Mouse (Mus musculus) right cerebral cortex, postnatal 25 days (tissue): ENCODE data around the gene Fbxl16.

Experiments
- DNase-seq: peaks from one replicate; pipeline ENCODE4 v3.0.0; 2022

The Fbxl16 gene

DNA sequence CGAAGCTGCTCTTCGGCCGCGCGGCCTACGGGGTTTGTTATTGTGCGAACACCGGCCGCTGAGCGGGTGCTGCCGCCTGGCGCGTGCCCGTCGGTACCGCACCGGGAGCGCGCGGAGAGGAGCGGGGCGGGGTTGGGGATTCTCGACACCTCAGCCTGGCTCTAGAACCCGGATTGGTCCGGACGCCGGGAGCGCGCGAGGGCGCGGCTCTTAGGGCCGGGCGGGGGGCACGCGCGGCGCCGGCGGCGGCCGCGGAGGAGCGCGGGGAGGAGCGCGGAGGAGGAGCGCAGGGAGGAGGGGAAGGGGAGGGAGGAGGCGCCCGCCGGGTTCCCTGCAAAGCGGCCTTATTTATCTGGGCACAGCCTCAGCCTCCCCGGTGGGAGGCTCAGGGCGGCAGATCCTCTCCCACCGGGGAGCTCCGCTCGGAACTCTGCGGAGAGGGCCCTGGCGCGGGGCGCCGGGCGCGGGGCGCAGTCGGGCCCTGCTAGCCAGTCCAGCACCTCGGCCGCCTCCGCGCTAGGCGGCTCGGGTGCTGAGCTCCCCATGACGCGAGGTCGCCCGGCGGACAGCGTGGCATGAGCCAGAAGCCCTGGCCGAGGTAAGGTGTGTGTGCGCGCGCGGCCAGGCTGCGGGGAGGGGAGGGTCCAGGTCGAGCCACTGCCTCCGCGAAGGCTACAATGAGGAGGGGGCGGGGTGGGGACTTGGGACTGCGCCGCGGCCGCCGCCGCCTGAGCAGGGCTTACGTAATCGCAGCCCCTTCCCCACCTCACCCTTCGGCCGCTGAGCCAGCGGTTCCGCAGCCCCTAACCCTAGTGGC is at the start of gene Fbxl16:
TSS of gene Fbxl16 (plus strand) at position 297 of the 817 bp plus-strand sequence.
- DNase-seq, result peak; percentile 94

- no peak for DNase-seq
Observed at GRCm38 (mm10) chr17:25760148-25760547, 48.7 kb upstream of the Fbxl16 start.

DNA sequence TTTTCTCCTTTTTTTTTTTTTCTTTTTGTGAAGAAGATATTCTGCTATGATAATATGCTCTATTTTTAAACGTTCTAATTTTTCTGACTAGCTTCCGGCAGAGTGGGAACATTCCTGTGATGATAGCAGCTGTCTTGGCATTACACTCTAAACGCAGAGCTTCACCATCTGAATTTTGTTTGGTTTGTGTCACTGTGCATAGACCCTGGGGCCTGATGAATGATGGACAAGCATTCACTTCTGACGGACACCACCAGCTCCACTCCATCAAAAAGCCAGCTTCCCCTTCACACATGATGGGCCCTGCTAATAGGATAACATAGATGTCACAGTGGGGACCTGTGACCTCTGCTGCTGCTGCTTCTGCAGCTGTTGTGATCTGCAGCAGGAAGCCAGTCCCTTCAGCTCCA is 47.3 kb upstream of the Fbxl16 start:
- no peak for DNase-seq

DNA sequence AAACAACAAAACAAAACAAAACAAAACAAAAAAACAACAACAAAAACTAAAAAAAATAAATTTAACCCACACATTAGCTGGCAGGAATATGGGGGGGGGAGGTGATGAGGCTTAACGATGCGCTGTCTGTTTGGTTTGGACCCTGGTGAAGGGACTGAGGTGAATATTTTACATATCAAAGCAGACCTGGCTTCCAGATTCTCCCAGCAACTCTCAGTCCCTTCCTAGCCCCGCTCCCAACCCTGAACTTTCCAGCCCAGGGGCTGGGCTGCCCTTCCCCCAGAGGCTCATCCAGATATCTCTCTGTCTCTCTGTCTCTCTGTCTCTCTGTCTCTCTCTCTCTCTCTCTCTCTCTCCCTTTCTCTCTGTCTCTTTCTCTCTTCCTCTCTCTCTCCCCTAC is 46.3 kb upstream of the Fbxl16 start:
- DNase-seq, result no peak

GRCm38 (mm10) chr17:25765886-25766285 is 43.0 kb upstream of the Fbxl16 start:
- no peak for DNase-seq

DNA sequence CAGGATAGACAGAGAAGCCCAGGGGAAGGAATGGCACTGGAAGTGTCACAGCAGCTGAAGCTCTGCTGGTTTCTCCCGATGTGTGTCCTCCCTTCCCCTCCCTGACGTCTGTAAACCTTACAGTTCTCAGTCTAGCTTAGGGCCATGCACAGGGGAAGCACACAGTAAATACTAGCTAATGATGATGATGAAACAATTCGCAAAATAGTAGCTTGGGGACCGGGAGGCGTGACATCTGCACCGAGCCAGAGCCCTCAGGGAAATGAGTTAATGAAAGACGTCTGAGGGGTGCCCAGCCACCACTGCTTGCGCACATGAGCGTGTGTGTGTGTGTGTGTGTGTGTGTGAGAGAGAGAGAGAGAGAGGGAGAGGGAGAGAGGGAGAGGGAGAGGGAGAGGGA is 39.6 kb upstream of the Fbxl16 start:
- DNase-seq, result no peak

GRCm38 (mm10) chr17:25773549-25774120 is 35.2 kb upstream of the Fbxl16 start, which contains the start of gene Narfl:
Gene Narfl, plus strand, starts transcription at chr17:25773776.
- DNase-seq, result peak; percentile 98

- DNase-seq, result no peak
Observed at GRCm38 (mm10) chr17:25775318-25776062, 33.4 kb upstream of the Fbxl16 start.

DNA sequence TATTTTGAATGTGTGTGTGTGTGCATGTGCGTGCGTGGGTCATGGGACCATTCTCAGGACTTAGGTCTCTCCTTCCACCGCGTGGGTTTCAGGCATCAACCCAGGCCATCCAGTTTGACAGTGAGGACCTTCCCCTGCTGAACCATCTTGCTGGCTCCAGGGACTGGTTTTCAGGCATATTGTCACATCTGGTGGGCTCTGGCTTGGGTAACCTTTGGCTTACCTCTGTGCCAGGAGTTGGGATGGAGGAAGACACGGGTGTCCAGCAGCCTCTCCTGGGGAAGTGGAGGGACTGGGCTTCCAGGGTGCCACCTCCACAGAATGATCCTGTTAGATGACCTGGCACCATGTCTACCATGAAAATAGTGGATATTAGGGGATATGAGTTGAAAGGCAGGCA is 30.9 kb upstream of the Fbxl16 start:
- no peak for DNase-seq

DNA sequence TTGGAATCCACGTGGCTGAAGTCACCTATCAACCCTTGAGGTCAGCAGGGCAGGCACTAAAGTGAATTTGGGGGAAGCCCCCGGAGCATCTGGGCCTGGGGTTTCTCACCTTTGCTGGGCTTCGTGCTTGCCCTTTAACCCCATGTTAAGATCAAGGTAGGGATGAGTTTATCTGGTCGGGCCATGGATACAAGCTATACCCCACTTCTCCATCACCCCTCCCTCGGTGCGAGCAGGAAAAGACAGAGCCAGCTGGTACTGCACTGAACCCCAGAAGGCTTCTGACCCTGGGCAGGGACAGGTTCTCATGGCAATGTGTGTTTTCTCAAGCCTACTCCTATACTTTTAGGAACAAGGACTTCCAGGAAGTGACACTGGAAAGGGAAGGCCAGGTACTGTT is 27.5 kb upstream of the Fbxl16 start:
- DNase-seq, result no peak

GRCm38 (mm10) chr17:25783086-25783485 is 25.8 kb upstream of the Fbxl16 start:
- peak; percentile 10 for DNase-seq

DNA sequence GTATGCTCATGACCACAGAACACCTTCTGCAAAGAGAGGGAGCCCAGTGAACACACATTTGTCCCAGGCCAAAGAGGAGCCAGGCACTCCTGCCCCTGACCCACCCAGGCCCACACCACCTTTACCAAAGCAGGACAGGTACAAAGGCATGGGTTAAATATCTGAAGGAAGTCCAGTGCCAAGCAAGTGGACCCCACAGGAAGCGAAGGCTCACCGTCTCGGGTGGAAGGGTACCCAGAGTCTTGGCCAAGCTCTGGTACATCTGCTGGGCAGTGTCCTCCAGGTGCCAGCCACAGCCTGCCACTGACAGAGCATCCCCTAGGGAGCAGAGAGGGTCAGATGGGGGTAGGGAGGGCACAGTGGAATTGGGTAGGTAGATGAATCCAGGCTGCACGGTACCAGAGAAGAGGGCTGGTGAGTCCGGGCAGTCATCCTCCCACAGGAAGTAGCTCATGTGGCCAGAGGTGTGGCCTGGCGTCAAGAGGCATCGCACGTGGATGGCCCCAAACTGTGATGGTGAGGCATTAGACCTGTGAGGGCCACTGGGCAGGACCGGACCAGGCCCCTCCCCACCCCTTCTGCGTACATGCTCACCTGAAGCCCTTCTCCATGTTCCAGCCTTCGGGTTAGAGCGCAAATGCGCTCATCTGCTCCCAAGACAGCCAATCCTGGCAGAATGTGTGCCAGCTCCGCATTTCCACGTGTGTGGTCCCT is 24.9 kb upstream of the Fbxl16 start:
- no peak for DNase-seq

DNA sequence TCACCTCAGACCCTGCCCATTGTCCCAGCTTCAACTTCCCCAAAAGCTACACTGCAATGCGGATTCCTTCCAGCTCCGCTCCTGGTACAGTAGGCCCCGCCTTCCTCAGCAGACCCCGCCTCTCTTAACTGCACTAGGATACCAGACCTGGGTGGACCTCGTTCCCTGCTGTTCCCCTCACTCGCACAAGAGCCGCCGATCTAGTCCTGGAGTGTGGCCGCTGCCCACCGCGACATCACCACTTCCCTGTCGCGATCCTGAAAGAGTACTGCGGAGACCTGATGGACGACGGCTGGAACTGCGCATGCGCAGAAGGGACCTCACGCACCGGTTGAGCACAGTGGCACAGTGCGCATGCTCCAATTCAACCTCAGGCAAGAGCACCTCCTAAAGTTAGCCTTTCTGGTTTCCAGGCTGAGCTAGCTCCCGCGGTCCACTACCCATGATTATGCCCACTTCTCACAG is 23.6 kb upstream of the Fbxl16 start, which contains the start of gene Haghl:
TSS of gene Haghl (minus strand) at position 393 of the 465 bp plus-strand sequence.
- peak; percentile 94 for DNase-seq

DNA sequence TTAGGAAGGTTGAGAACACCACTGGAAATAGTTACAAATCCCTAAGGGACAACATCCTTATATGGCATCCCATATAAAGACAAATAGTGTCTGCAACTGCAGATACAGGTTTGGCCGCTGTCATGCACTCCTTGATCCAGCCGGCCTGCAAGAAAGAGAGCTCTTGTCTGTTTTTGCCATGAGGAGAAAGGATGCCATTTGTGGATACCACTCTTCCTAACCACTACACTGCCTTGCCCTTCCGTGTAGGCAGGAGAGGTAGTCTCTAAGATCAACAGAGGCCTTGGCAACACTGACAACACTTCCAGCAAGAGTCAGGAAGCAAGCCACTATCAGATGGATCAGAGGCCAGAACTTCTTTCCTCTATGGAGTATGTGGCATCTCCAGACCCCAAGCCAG is 22.6 kb upstream of the Fbxl16 start, which contains the start of gene Ccdc78:
TSS of gene Ccdc78 (plus strand) at position 301 of the 400 bp plus-strand sequence.
- no peak for DNase-seq

- no peak for DNase-seq
Observed at GRCm38 (mm10) chr17:25786781-25787504, 21.9 kb upstream of the Fbxl16 start.

DNA sequence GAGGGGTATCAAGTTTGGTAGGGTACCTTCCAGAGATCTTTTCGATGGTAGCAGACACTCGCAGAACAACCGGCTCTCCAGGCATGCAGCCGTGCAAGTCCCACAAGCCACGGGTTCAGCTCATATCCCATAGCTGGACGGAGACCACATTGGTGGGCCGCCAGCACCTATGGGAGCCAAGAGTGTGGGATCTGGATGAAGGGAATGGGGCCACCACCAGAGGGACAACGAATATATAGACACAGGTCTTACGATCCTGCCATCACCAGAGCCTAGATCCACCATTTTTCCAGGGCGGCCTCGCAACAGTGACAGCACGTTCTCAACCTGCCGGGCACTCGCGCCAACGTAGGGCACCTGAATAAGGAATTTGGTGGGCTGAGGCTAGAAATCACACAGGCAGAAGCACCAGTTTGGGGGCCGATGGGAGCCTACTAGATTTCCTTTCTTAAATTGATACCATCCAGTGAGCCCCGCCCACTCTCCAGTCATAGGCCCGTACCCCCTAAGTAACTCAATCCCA is 17.5 kb upstream of the Fbxl16 start:
- no peak for DNase-seq

DNA sequence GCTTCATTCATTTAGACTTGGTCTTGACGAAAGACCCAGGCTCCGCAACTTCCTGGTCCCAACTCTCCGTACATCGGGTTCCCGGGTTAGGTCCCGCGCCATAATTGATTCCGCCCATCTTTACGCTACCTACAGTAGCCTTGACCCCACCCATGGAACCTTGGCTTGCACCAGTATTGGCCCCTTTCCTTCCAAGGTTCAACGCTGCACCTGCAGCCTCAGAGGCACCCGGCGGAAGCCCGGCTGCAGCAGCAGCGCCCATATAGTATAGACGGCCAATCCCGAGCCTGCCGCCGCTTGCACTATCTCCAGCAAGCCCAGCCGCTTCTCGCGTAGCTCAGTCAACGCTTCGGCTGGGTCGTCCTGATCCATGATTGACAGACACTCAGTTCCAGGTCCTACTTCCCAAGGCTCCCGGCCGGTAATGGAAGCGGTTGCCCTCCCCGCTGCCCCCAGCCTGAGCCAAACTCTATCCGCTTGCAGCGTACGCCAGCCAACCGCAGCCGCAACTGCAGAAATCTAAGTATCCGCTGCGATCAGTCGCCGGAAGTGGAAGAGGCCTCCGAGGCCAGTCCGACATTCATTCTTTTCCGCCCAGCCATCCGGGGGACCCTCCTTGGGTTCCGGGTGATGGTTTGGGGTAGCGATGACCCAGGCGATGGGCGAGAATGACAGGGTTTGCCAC is 16.9 kb upstream of the Fbxl16 start:
- peak; percentile 82 for DNase-seq

DNA sequence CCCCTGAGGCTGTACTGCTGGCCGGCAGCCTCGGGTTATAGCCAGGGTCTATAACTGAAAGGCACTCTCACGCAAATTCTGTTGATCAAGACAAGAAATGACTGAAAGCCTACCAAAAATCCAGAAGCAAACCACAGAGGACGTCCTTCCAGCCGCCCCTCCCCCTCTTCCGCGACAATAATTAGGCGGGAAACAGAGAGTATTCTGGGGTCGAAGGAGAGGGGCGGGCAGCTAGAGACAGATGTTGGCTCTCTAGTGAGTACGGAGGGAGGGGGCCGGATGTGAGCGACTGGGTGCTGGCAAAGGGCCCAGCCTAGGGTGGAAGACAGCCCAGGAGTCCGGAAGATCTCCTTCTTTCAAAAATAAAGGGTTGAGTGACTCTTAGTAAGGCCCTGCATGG is 16.3 kb upstream of the Fbxl16 start, which contains the start of gene Fam173a:
TSS of gene Fam173a (minus strand) at position 287 of the 400 bp plus-strand sequence.
- DNase-seq, result peak; percentile 63

GRCm38 (mm10) chr17:25794197-25794596 is 14.7 kb upstream of the Fbxl16 start:
- no peak for DNase-seq

DNA sequence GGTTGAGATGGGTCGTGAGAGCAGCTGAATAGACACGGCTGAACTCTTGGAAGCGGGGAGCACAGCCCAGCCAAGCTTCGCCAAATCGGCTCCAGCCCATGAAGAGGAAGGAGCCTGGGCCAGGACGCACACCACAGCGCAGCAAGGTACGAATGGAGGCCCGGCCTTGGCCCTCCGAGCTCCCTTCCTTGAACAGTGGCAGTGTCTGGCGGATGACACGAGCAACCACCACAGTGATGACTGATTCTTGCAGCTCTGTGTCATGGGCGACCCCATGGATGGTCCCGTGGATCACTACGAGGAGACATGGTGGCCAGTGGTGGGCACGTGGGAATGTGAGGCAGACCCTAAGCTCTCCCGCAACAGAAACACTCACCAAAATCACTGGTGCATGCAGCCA is 13.9 kb upstream of the Fbxl16 start:
- no peak for DNase-seq

DNA sequence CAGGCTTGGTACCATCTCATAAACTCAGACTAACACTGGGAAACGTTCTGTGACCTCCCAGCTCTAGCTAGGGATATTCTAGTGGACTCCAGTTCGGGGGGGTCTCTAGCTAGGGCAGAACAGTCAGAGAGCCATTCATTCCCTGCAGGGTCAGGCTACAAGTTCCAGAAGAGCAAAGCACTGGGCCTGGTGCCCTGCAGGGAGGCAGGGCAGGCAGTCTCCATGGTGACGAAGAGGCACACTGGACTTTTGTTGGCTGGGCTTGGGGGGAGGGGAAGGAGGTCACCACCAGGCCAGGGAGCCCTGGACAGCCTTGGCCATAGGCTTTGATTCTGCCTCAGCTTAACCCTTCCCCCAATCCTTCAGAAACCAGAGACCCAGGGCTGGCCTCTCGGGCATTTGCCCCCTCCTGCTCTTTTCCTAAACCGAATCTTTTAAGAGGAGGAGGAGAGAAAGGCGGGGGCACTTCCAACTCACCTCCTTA is 13.2 kb upstream of the Fbxl16 start, which contains the start of gene AC134908.4:
TSS of gene AC134908.4 (minus strand) at position 51 of the 484 bp plus-strand sequence.
- DNase-seq, result peak; percentile 62
